Mouse (Mus musculus) embryonic fibroblast, embryonic 13.5 days (primary cell): ENCODE measurements at regions not wholly inside any gene's neighbourhood (a gene's known extent, or its start where the extent isn't known, plus 50 kb on each side); places are given as distances from the start of the nearest gene placed in this dataset.

Experiments used
- CTCF ChIP-seq: IDR thresholded peaks from 2 replicates; pipeline ENCODE4 v1.5.1; 2011; ENCODE audit warnings: mild to moderate bottlenecking, control low read depth, low read length, moderate library complexity, borderline replicate concordance; ENCODE audit not compliant: insufficient read depth
- POLR2A ChIP-seq: IDR thresholded peaks from 2 replicates; pipeline ENCODE4 v1.6.1; 2011; ENCODE audit warnings: low read depth, mild to moderate bottlenecking, control low read depth, low read length, moderate library complexity

DNA sequence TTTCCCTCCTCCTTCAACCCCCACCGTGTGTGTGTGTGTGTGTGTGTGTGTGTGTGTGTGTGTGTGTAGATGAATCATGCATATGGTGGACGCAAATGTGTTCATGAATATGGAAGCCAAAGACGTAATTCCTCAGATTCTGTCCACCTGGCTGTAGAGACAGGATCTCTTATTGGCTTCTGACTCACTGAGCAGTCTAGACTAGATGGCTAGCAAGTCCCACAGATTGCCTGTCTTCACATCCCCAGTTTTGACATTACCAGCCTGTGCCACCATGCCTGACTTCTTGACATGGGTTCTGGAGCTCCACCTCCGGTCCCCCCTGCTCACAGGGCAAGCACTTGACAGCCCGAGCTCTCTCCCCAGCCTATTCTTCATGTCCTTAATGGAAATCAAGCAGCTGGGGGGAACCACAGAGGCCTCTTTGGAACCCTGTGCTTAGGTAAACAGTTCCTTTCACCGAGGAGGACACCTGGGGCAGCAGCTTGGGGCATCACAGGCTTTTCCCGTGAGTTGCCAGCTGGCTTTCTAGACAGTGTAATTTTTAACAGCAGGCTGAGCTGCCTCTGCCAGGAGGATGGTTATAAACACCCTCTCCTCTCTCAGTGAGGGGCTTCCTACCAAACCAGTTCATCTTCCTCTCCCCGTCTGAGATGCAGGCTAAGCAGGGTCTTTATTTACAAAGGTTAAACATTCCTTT is 345.9 kb upstream of the Castor2 start:
- TF ChIP-seq CTCF: no peak
- TF ChIP-seq POLR2A: no peak
